Mouse (Mus musculus) erythroblast, embryonic 14.5 days (primary cell): ENCODE data around the gene Olfr1097.

Source experiments
- GATA1 ChIP-seq: IDR thresholded peaks from 2 replicates; pipeline ENCODE4 v1.6.1; 2012; ENCODE audit warnings: low read length, inconsistent platforms, mixed read lengths
- TAL1 ChIP-seq: IDR thresholded peaks from 3 replicates; pipeline ENCODE4 v1.6.1; 2012; ENCODE audit warnings: low read length, inconsistent platforms, mixed read lengths

DNA sequence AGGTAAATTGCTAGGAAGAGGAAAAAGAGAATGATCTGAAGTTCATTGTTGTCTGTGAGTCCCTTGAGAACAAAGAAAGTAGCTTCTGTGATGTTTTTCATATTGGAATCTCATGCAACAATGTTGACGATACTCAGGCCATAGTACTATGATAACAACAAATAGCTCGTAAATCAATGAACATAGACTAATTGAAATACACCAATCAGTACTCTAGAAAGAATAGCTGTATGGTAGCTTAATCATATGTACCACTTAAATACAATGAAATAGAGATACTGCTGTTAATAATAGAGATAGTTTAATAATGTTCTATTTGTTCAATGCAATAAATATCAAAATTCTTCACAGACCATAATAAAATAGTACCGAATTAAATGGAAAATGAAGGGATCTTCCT lies 40.4 kb downstream of the Olfr1097 start, which contains the start of gene Olfr1095:
- TF ChIP-seq TAL1 (no peak), GATA1 (no peak)
